Mouse (Mus musculus): ENCODE measurements at regions not wholly inside any gene's neighbourhood (a gene's known extent, or its start where the extent isn't known, plus 50 kb on each side); places are given as distances from the start of the nearest gene placed in this dataset.
A peak's percentile ranks its signal among the peaks of the same experiment; 100 is the strongest.

DNA sequence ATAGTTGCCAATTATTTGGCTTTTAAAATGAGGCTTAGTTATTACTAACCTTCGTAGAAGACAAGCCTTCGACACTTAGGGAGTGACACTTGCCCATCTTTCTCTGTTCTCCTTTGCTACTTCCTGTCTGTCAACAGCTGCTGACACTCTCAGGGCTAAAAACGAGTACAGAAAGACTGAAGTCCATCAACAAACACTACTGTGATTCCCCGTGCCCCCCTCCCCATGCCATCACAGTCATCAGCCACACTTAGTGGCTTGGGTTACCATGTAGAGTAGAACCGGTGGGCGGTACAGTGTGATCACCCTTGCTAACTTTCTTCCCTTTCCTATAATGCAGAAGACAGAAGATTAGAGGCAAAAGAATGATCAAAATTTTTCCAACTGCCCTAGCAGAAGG is 402.4 kb downstream of the Atp23 start:
- no peak for DNase-seq (ENCODE audit: low spot score in 2 of 2)

DNA sequence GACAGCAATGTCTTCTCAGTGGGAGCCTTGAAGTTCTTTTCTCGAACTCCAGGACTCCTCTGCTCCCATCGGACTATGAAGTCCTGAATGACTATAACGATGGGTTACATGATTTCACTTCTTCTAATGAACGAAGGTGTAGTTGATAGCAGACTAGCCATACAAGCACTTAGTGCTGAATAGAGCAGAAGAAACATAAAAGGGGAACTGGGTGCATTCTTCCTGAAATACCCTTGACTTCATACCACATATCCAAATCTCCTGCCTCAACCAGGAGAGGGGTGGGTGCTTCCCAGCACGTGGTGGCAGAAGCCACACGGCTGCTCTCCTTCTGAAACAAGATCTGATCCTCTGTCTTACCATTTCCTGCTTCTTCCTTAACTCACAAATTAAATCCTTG is 407.4 kb downstream of the Atp23 start:
- DNase-seq (ENCODE audit: low spot score in 2 of 2), result no peak

DNA sequence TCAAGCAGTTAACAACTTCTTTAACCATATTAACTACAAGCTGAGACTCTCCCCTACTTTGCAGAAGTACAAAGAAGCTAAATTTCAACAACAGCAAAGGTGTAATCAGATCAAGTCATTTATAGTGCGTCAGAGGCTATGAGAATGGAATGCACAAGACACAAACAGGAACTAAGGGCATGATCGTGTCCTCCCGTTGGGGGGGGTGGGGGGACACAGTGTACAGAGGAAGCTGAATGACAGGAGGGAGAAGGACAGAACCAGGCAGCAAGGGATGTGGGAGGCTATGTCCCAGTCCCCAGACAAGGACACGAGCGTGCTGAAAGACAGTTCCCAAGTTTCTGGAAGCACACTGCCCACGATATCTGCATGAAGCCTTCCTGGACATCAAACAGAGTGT is 408.9 kb downstream of the Atp23 start:
- DNase-seq (ENCODE audit: low spot score in 2 of 2), result no peak

DNA sequence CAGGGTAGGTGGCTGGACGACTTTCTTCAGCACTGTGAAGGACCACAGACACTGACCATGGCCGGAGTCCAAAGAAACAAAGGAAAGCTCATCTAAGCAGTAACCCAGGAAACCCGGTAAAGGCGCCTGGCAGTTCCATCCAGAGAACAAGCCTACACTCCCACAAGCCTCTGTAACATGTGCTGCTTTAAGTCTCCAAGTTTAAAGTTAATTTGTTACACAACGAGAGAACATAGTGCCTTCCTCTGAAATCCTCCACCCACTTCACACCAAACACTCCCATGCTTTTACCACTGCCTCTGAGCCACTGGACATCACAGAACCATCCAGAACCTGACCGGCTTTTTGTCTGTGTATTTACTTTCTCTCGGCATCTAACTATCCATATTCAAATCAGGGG is 416.0 kb downstream of the Atp23 start:
- no peak for DNase-seq (ENCODE audit: low spot score in 2 of 2)

DNA sequence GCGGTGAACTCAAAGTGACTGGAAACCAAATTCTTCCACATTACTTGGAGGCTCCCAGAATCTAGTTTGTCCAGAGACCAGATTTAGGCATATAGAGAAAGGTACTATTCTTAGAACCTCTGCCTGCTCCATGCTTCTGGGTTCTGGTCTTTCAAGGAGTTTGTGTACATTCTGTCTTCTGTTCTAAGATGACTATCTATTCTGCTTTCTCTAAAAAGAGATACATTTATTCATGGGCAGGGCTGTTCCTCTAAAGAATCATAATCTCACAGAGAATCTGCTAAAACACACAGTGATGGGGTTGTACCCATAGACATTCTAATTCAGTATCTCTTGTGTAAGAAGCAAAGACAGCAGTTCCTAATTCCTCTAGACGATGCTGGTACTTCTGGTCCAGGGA is 417.7 kb downstream of the Atp23 start:
- no peak for DNase-seq (ENCODE audit: low spot score in 2 of 2)

DNA sequence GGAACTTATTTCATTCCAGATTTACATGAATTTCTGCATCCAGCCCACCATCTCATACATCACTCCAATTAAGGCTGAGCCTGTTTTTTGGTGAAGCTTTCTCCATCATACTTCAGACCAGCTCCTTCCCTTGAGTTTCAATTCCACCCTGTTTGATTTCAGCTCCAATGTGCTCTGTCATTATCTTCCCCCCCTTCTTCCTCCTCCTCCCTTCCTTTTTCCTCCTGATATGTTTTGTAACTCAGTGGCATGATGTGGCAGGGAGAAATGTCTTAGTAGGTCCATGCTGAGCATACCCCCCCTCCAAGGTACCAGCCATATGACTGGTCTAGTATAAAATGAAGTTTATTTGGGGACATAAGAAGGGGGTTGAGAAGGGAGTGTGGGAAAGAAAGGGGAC is 420.8 kb downstream of the Atp23 start:
- DNase-seq (ENCODE audit: low spot score in 2 of 2), result no peak

DNA sequence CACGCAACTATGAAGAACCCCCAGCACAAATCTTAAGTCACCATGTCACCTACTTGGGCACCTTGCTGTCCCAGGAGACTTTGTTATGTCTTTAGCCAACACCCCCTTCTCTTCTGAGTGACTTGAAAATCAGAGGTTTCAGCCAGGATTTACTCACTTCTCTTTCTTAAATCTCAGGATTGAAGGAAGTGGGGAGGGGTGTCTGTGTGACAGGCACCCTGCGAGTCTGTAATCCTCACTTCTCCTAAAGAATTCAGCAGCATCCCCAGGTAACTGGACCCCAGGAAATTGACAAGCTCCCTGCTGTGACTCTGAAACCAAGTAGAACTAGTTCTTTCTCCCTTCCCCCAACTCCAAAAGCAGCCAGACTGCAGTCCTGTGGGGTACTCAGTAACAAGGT is 421.4 kb downstream of the Atp23 start:
- DNase-seq (ENCODE audit: low spot score in 2 of 2), result no peak

DNA sequence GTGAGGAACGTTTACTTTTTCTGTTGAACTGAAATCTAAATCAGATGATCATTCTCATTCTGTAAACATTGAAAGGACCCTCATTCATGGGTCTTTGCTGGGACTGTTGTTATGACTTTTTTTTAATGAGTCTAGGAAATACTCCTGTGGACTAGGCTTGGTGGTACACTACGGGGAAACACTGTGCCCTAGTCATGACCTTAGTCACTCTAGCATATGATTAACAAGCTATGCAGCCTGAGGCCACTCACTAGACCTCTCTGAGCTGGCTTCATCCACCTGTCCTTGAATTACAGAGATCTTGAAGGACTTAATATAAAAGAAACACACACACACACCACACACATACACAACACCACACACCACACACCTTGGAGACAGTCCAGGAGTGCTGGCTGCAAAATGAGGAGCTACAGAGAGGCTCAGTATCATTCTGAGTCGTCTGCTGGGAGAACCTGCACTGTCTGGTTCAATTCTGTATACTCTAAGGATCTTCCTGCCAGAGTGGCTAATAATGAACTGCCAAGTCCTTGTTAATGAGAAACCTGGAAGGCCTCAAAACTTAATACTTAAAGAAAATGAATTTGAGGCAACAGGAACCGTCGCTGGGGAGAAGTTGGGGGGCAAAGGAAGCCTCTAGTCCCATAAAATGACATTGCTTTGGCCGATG is 428.0 kb downstream of the Atp23 start:
- DNase-seq (ENCODE audit: low spot score in 2 of 2), result no peak

DNA sequence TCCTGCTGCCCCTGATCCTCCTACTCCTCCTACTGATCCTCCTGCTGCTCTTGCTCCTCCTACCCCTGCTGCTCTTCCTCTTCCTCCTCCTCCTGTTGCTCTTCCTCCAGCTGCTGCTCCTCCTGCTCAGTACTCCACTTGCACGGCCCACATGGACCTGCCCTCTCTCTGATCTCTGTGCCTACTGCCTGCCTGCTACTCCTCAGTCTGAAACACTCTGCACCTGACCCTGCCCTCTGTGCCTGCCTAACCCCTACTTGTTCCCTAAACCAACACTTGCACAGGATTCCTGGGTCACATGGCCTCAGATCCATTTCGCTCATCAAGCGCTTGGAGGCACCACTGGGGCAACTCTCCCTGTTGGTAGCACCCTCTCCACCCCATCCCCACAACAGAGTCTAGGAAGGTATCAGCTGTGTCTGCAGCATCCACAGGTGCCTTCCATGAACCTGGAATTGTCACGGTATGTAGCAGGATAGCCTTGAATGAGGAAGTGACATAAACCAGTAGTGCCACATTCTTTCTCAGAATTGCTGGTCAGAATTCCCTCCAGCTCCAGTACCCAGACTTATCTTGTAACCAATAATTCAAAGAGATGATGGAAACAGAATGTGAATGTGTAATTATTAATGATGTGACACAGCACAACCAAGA is 430.2 kb downstream of the Atp23 start:
- DNase-seq (ENCODE audit: low spot score in 2 of 2), result no peak

DNA sequence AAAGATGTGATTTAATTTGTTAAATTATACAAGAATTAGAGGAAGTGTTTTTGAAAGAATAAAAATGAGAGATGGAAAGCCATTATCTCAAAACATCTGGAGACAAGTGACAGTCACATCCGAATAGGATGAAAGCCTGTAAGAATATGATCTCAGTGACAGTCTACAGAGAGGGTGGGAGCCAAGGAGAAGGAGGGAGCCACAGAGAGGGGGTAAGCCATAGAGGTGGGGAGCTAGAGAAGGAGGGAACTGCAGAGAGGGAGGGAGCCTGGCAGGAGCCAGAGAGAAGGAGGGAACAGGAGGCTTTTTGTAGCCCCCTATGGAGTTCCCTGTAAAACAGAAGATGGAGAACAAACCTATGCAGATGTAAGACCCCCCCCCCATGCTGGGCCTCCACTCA is 438.4 kb downstream of the Atp23 start:
- DNase-seq (ENCODE audit: low spot score in 2 of 2), result no peak

DNA sequence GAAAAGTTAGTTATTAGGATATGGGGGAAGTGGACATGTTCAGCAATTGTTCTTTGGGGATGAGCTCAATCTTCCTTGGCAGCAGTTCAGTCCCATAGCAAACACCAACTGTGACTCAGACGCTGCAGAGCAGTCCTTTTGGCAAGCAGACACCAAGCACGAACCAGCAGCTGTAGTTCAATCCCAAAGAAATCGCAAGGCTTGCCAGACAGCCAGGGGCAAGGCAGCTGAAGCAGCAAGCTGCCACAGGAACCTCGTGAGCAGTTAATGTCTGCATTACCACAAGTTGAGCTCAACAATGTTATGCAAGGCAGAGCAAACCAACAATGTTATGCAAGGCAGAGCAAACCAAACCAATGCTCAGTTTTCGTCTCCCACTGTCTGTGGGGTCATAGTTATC is 442.6 kb downstream of the Atp23 start:
- DNase-seq (ENCODE audit: low spot score in 2 of 2), result peak; percentile 18 to 23

DNA sequence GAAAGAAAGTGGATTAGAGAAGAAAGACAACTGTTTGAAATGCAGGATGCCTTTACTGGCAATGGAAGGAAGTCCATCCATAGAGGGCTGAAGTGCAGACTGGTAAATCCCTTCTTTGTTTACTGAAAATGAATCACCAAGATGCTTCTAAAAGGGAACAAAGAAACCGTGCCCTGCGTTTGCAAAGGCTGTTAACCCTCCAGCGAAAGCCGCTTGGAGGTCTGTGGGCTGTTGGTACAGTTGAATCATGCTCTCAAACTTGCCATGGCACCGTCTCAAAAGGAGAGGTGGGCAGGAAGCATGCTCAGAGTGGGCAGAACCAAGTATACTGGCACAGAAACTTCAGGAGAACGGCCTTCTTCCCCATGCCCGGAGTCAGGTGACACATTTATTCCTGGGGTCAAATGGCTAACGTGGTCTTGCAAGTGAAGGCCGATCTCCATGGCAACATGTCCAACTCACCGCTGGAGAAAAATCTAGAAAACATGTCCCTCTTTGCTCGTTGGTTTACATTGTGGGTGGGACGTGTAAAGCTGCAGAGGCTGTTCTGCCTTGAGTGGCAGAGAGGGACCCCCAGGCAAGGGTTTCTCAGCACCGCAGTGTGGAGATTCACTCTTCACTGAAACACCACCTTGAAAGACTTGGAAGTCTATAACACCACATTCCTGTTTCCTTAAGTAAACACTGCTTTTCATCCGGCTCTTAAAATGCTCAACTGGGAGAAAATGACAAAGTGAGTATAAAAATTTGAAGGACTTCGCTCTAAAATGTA is 448.2 kb downstream of the Atp23 start:
- DNase-seq (ENCODE audit: low spot score in 2 of 2), result no peak

DNA sequence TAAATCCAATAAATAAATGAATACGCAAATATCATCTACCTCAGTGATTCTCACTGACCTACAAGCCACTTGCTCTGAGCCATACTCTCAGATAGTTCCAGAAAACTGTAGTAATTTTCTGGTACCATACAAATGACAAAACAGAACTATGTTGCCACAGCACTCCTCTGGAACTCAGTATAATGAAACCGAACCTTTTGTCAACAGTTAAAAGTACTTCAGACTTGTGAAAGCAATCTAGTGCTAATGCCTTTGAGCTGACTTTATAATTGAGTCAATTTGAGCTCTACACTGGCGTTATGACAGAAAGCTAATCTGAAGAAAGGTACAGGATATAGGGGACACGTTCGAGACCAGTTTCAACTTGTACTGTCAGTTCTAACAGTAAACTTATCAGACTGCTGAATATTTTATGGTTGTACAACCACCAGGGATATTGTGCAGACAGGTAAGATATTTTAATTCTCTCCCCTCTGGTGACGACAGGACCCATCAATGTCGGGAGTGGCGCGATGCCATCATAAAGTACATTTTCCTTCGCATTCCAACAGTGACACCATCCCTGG is 449.0 kb downstream of the Atp23 start:
- DNase-seq (ENCODE audit: low spot score in 2 of 2), result no peak

DNA sequence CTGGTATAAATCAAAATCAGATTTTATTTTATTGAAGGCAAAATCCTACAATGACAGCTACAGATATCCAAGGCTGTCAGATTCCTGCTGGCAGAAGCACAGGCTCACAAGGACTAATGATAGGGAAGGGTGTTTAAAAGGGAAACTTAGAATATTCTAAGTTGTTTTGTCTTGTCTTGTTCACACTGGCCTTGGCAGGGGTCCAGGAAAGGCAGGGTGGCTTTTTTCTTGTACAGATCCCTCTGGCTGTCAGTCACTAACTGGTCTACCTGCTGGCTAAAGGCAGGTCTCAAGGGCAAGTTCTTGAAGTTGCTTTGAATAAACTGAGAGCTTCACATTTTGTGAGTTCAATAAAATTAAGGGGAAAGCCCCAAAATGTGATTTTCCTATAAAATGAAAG is 465.3 kb downstream of the Lrig3 start:
- no peak for DNase-seq (ENCODE audit: low spot score in 2 of 2)

DNA sequence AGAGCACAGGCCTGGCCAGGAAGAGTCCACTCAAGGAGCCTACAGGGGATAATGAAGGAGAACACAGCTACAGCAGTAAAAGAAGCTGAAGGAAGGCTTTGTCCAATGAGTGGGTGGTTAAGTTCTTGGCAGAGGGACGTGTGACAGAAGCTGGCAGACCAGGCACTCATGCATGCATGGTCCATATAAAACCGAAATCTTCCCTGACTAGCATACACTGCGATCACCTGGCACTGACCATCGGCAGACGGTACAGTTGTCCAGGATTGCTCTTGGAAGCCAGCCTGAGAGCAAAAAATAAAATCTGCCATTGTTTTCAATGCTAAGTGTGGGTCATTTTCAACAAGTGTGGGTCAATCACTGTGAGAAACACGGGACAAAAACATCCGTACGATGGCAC is 464.4 kb downstream of the Lrig3 start:
- DNase-seq (ENCODE audit: low spot score in 2 of 2), result no peak

DNA sequence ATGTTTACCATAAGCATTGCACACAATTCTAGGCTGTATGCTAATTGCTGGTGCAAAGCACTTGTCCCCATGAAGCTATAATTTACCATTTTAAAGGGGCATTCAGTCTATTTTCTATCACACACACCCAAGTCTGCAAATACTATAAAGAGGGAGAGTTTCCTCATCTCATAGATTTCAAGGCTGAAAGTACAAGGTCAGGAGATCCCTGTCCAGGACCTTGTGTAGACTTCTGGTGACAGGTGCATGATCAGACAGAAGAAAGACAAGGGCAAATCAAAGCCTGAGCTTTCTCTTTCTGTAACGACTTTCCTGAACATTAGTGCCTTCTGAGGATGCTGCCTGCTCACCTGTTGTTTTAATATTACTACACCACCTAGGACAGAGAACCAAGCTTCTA is 463.5 kb downstream of the Lrig3 start:
- DNase-seq (ENCODE audit: low spot score in 2 of 2), result no peak

DNA sequence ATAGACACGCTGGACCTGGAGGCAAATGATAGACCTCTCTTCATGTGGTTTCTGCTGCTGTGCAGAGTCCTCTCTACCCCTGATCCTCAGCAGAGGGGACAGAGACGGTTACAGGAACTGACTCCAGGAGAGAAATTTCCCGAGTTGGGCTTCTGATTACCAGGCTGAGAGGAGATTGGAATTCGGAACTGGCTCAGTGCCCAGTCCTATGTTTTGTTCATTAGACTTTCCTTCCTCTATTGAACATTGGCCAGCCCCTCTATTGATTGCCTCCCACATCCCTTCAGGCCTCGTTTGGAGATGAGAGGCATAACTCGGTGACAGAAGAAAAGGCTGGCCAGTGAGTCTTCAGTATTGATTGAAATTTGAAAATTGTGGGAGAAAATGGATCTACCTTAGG is 456.1 kb downstream of the Lrig3 start:
- DNase-seq (ENCODE audit: low spot score in 2 of 2), result peak in 1 of 2 experiments; percentile 4

DNA sequence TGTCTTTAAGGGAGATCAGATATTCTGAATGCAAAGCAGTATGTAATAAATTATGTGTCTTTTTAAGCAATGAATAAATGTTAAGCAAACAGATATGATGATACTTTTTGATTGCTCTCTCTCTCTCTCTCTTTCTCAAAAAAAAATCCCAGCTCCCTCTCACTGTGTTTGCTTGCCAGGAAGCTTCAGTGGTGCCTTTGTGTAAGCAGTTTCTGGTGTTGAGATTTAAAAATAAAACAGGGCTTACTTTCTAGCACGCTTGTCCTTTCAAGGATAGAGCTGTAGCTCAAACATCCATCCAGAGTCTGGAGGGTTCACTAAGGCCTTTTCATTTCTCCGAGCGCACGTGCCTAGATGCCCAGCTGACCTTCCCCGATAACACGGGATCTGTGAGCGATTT is 447.8 kb downstream of the Lrig3 start:
- no peak for DNase-seq (ENCODE audit: low spot score in 2 of 2)

DNA sequence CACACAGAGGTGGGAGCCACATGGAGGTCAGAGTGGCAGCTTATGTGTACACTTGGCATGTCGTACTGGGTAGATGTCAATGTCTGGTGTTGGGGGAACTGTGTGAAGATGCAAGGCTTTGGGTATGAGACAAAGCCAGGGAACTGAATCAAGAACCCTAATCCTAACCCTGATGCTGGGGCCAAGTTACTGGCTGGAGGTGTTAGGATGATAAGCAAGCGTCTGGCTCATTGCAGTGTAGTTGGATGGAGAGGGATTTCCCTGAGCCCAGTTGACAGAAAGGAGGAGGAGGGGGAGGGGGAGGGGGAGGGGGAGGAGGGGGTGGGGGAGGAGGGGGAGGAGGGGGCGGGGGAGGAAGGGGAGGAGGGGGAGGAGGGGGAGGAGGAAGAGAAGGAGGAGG is 426.3 kb downstream of the Lrig3 start:
- no peak for DNase-seq (ENCODE audit: low spot score in 2 of 2)

DNA sequence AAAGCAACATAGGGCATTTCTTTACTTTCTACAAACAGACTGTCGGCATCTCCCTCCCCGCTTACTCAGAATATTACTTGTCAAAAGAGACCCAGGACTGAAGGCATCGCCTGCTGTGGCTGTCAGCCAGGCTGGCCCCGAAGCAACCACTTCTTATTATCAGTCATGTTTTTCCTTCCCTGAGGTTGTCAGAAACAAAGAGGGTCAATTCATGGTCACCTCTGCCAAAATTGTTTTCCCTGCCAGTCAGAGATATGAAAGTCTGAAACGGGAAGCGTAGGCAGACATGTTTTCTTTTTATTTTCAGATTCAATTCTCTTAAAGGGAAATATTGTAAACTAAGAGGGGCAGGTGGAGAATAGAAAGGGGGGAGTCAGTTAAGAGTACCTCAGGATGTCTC is 425.8 kb downstream of the Lrig3 start:
- no peak for DNase-seq (ENCODE audit: low spot score in 2 of 2)

DNA sequence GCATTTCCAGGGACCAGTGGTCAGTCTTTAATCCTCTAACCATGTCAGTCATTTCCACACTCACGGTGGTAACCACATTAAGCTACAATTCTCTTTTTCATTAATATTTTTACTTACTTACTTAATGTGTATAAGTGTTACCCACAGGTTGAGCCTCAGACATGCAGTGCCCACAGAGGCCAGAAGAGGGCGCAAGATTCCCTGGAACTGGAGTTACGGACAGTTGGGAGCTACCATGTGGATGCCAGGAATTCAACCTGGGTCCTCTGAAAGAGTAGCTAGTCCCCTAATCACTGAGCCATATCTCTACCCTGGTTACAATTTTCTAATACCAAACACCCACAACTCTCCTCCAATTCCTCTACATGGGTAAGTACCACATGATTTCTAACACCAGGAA is 420.5 kb downstream of the Lrig3 start:
- no peak for DNase-seq (ENCODE audit: low spot score in 2 of 2)

DNA sequence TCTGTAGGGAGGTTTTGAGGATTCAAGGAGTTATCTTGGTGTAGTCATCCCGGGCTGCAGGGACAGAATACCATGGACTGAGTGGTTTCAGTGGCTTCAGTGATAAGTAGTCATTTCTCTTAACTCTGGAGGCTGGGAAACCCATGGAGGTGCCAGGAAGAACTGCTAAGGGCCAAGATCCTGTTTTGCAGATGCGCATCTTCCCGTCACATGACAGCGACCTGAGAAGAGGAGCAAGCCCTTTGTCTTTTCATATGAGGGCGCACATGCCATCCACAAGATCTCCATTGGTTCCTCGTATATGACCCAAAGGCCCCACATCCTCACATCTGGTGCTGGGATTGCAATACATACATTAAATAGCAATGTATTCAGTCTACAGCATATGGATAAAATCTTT is 419.7 kb downstream of the Lrig3 start:
- DNase-seq (ENCODE audit: low spot score in 2 of 2), result no peak

DNA sequence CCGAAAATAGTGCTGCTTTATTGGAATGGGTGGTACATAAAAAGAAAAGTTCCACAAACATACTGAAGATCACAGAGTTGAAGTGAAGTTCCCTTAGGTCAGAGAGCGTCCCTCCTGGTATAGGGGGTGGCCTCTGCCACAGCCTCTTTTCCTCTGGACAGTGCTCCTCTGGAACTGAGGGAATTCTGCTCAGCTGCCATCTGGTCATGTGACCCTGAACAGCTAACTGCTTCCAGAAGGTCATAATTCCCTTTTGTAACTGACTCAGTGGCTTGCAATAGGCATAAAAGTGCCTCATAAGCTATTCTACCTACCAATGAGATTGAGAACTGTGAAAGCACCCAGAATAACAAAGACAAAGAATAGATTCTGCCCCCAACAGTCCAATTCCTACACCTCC is 414.4 kb downstream of the Lrig3 start:
- DNase-seq (ENCODE audit: low spot score in 2 of 2), result no peak
